In the genomic region with DNA sequence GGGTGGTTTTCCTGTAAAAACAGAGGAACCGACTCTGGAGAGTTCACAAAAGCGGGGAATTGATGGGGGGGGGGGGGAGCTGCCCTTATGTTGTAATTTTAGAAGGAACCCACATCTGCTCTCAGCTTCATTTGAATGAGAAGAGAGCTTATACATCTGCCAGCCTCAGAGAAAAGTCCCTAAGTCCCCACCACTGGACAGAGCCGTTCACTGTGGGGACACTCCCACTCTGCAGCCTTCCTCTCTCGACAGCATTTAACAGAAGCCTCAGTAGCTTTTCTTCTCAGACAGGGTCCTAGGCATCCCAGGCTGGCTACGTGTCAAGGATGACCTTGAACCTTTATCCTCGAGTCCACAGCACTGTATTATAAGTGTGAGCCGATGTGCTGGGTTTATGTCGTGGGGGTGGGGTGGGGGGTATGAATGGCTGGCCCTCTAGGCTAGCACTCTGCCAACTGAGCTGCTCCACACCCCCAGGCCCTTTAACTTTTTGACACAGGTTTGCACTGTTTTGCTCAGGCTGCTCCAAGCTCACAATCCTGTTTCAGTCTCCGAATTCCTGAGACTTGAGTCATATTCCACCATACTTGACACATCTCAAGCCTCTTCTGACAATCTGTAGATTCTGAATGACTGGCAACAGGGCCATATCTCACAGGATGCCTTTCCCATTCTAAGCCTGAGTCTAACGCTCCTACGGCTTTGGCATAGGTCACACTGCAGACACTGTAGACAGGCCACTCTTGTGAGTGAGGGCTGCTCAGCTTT, we compare ENCODE assay signal across 15 mouse cellular contexts. TPM values are rescaled to one million over a fixed set of nuclear protein-coding genes. Genes with fewer than 3 reads are reported as not detected.
A peak's percentile ranks its signal among the peaks of the same experiment; 100 is the strongest.
DNase-seq lines count a peak whose midpoint lies in the region; ATAC-seq and TF ChIP-seq lines count a peak whose summit lies in the region.
"Had no signal": no experiment of that assay in that cellular context is flagged by ENCODE, and none has a peak within 500 bp of the region (broad histone marks: within the 10 kb centered on the region; RNA-seq: fewer than 3 reads in every experiment).

No protein-coding gene starts in this region.

- no peaks in the 10 kb centered on the region for H3K9me3 ChIP-seq in heart, embryonic 11.5 days (replicated peaks; ENCODE audit: control insufficient read depth, low read length)
- no peaks in the 10 kb centered on the region for H3K9me3 ChIP-seq in limb, embryonic 11.5 days (ENCODE audit: control insufficient read depth, low read length)
- no peaks in the 10 kb centered on the region for H3K9me3 ChIP-seq in limb, embryonic 10.5 days (replicated peaks)
- H3K9me3 ChIP-seq in stomach, embryonic 16.5 days (replicated peaks; ENCODE audit: control insufficient read depth, low read length), result no peaks in the 10 kb centered on the region
- no peaks in the 10 kb centered on the region for H3K9me3 ChIP-seq in stomach, postnatal 0 days (ENCODE audit: control insufficient read depth, low read length)
- H3K9me3 ChIP-seq: embryonic facial prominence, embryonic 13.5 days; intestine, embryonic 15.5 days; liver, embryonic 15.5 days had no signal

- peak overlapping the region; percentile 27; the same call in 1 of the 2 replicates for H3K4me2 ChIP-seq in heart, embryonic 11.5 days
- H3K4me2 ChIP-seq in limb, embryonic 11.5 days (ENCODE audit: low read depth, severe bottlenecking), result peak overlapping the region; percentile 20; the same call in 1 of the 2 replicates
- no peak overlapping the region for H3K4me2 ChIP-seq in stomach, embryonic 16.5 days (ENCODE audit: low read depth, low read length)
- H3K4me2 ChIP-seq in stomach, postnatal 0 days (replicated peaks; ENCODE audit: low read depth), result no peak overlapping the region
- H3K4me2 ChIP-seq: embryonic facial prominence, embryonic 13.5 days; intestine, embryonic 15.5 days; liver, embryonic 15.5 days; midbrain, embryonic 11.5 days had no signal

- WGBS in heart, embryonic 11.5 days (ENCODE audit: insufficient replicate concordance), result 34% methylated on average over 11 of the region's 11 CpGs
- 55% methylated on average over 11 of the region's 11 CpGs for WGBS in limb, embryonic 11.5 days
- WGBS in limb, embryonic 10.5 days, result 67% methylated on average over 11 of the region's 11 CpGs
- 54% methylated on average over 11 of the region's 11 CpGs for WGBS in stomach, embryonic 16.5 days
- 64% methylated on average over 11 of the region's 11 CpGs for WGBS in stomach, postnatal 0 days

- no peaks in the 10 kb centered on the region for H3K36me3 ChIP-seq in heart, embryonic 11.5 days (ENCODE audit: control insufficient read depth, insufficient read depth, low read length)
- H3K36me3 ChIP-seq in limb, embryonic 11.5 days (ENCODE audit: control insufficient read depth, insufficient read depth, low read length), result no peaks in the 10 kb centered on the region
- H3K36me3 ChIP-seq in limb, embryonic 10.5 days, result peaks cover 5% of the 10 kb centered on the region; the same call in 1 of the 2 replicates
- H3K36me3 ChIP-seq in stomach, embryonic 16.5 days (ENCODE audit: control insufficient read depth, insufficient read depth, low read length), result no peaks in the 10 kb centered on the region
- no peaks in the 10 kb centered on the region for H3K36me3 ChIP-seq in stomach, postnatal 0 days (ENCODE audit: control insufficient read depth, insufficient read depth, low read length)
- H3K36me3 ChIP-seq in splenic B cell, adult 2 months (ENCODE audit: control insufficient read depth, insufficient read depth, low read length, poor library complexity, severe bottlenecking), result no peaks in the 10 kb centered on the region
- H3K36me3 ChIP-seq: embryonic facial prominence, embryonic 13.5 days; intestine, embryonic 15.5 days had no signal

- TF ChIP-seq EP300 in stomach, postnatal 0 days (optimal IDR thresholded peaks at IDR 0.05), result no peak

- peaks cover 70% of the 10 kb centered on the region for H3K4me1 ChIP-seq in heart, embryonic 11.5 days (ENCODE audit: control insufficient read depth, insufficient read depth, low read length)
- peaks cover 39% of the 10 kb centered on the region for H3K4me1 ChIP-seq in limb, embryonic 11.5 days (ENCODE audit: control insufficient read depth, insufficient read depth, low read length)
- peaks cover 58% of the 10 kb centered on the region for H3K4me1 ChIP-seq in limb, embryonic 10.5 days
- H3K4me1 ChIP-seq in stomach, embryonic 16.5 days (ENCODE audit: control insufficient read depth, insufficient read depth, low read length), result peaks cover 45% of the 10 kb centered on the region
- H3K4me1 ChIP-seq in stomach, postnatal 0 days (replicated peaks; ENCODE audit: control insufficient read depth, insufficient read depth), result peaks cover 23% of the 10 kb centered on the region

- DNase-seq in heart, adult 9 months (ENCODE audit: low spot score in 2 of 2), result no peak
- DNase-seq in limb, embryonic 11.5 days (ENCODE audit: low spot score), result no peak
- DNase-seq in limb, embryonic 10.5 days (ENCODE audit: low spot score), result no peak
- no peak for DNase-seq in stomach, postnatal 0 days (ENCODE audit: low spot score)
- peak; percentile 41 for DNase-seq in splenic B cell, adult 2 months (ENCODE audit: low read depth, low spot score)
- DNase-seq in spleen, postnatal 10 days (ENCODE audit: low spot score in 2 of 2), result no peak
- DNase-seq: kidney, postnatal 25 days; retina, postnatal 1 day; thymus, adult 18-20 months had no signal

- H3K27ac ChIP-seq in heart, embryonic 11.5 days (ENCODE audit: low read depth, low read length), result peak overlapping the region; percentile 70
- H3K27ac ChIP-seq in limb, embryonic 11.5 days (replicated peaks; ENCODE audit: low read depth, low read length), result no peak overlapping the region; the same call in 1 of the 2 replicates
- no peak overlapping the region for H3K27ac ChIP-seq in limb, embryonic 10.5 days
- no peak overlapping the region for H3K27ac ChIP-seq in stomach, embryonic 16.5 days (ENCODE audit: low read length)
- H3K27ac ChIP-seq in stomach, postnatal 0 days (replicated peaks), result no peak overlapping the region
- H3K27ac ChIP-seq: embryonic facial prominence, embryonic 13.5 days; intestine, embryonic 15.5 days; liver, embryonic 15.5 days had no signal

- H3K27me3 ChIP-seq in heart, embryonic 11.5 days (ENCODE audit: control insufficient read depth, insufficient read depth, low read length), result no peaks in the 10 kb centered on the region
- H3K27me3 ChIP-seq in limb, embryonic 11.5 days (ENCODE audit: control insufficient read depth, insufficient read depth, low read length), result no peaks in the 10 kb centered on the region
- no peaks in the 10 kb centered on the region for H3K27me3 ChIP-seq in limb, embryonic 10.5 days (ENCODE audit: low read depth, poor library complexity, severe bottlenecking)
- no peaks in the 10 kb centered on the region for H3K27me3 ChIP-seq in stomach, embryonic 16.5 days (ENCODE audit: control insufficient read depth, insufficient read depth, low read length)
- no peaks in the 10 kb centered on the region for H3K27me3 ChIP-seq in stomach, postnatal 0 days (ENCODE audit: control insufficient read depth, insufficient read depth, low read length)
- no peaks in the 10 kb centered on the region for H3K27me3 ChIP-seq in splenic B cell, adult 2 months (ENCODE audit: control insufficient read depth, insufficient read depth, low read length, poor library complexity, severe bottlenecking)
- H3K27me3 ChIP-seq: embryonic facial prominence, embryonic 13.5 days; intestine, embryonic 15.5 days; liver, embryonic 15.5 days had no signal

- TF ChIP-seq CTCF in stomach, postnatal 0 days (IDR thresholded peaks at IDR 0.05; ENCODE audit: low read depth), result no peak

- H3K9ac ChIP-seq in heart, embryonic 11.5 days (ENCODE audit: low read depth, low read length), result no peak overlapping the region
- H3K9ac ChIP-seq in limb, embryonic 11.5 days (ENCODE audit: low read length), result 0 out of 2 replicates have a peak overlapping the region, but pooled peaks have one; percentile 12
- H3K9ac ChIP-seq in stomach, embryonic 16.5 days (ENCODE audit: low read length), result peak overlapping the region; percentile 29; the same call in 1 of the 2 replicates
- H3K9ac ChIP-seq in stomach, postnatal 0 days (ENCODE audit: low read length), result no peak overlapping the region
- H3K9ac ChIP-seq: embryonic facial prominence, embryonic 13.5 days; intestine, embryonic 15.5 days; liver, embryonic 15.5 days had no signal

- H3K4me3 ChIP-seq in heart, embryonic 11.5 days (ENCODE audit: low read depth, low read length), result no peak overlapping the region
- no peak overlapping the region for H3K4me3 ChIP-seq in limb, embryonic 11.5 days (ENCODE audit: low read depth, low read length)
- no peak overlapping the region for H3K4me3 ChIP-seq in limb, embryonic 10.5 days
- no peak overlapping the region for H3K4me3 ChIP-seq in stomach, embryonic 16.5 days (replicated peaks; ENCODE audit: low read length)
- H3K4me3 ChIP-seq in stomach, postnatal 0 days (ENCODE audit: low read depth, low read length), result no peak overlapping the region
- H3K4me3 ChIP-seq: embryonic facial prominence, embryonic 13.5 days; intestine, embryonic 15.5 days; liver, embryonic 15.5 days had no signal

- no peak for ATAC-seq in heart, embryonic 11.5 days (replicated peaks; ENCODE audit: insufficient number of reproducible peaks, low FRiP score, low TSS enrichment)
- ATAC-seq in limb, embryonic 11.5 days (ENCODE audit: insufficient number of reproducible peaks, low FRiP score, low TSS enrichment, low read depth), result no peak
- ATAC-seq in stomach, embryonic 16.5 days (ENCODE audit: insufficient read depth, low FRiP score), result no peak
- ATAC-seq in stomach, postnatal 0 days (ENCODE audit: low FRiP score, low TSS enrichment), result no peak
- ATAC-seq: intestine, embryonic 15.5 days had no signal

RNA-seq across cellular contexts. Expression of a gene that starts 8.0 kb away (rescaled TPM):
- polyA plus RNA-seq in heart, embryonic 11.5 days (2014; fragmentation: Nextera tagmentation; extraction: Ambion mirVana), result 43.5 and 46.7 TPM in 2 replicates
- 57.4 and 61.2 TPM in 2 replicates for polyA plus RNA-seq in limb, embryonic 11.5 days (2014; fragmentation: Nextera tagmentation; extraction: Ambion mirVana)
- 56.4 and 62.2 TPM in 2 replicates for polyA plus RNA-seq in limb, embryonic 10.5 days (2016; fragmentation: Nextera tagmentation; extraction: Ambion mirVana)
- polyA plus RNA-seq in stomach, embryonic 16.5 days (2015; fragmentation: Nextera tagmentation; extraction: Ambion mirVana), result 49.5 and 51.3 TPM in 2 replicates
- polyA plus RNA-seq in stomach, postnatal 0 days (2015; fragmentation: Nextera tagmentation; extraction: Ambion mirVana), result 51.1 and 51.3 TPM in 2 replicates

Comparison
In these comparisons a context has a peak if more than half of its experiments do, and no peak if none do; other contexts are left out.
1. H3K9ac ChIP-seq: peak in limb, embryonic 11.5 days (single experiment) and stomach, embryonic 16.5 days (single experiment); none in heart, embryonic 11.5 days (single experiment) and stomach, postnatal 0 days (single experiment).
2. H3K4me2 ChIP-seq: peak in heart, embryonic 11.5 days (single experiment) and limb, embryonic 11.5 days (single experiment); none in stomach, embryonic 16.5 days (single experiment) and stomach, postnatal 0 days (single experiment).